Mouse (Mus musculus): Measurements from ENCODE around the gene Gm28434. TPM values are rescaled to one million over a fixed set of nuclear protein-coding genes. Genes with fewer than 3 reads are reported as not detected.

Gm28434 gene
- polyA plus RNA-seq (2012; rRNA removed): not detected in 2 replicates

DNA sequence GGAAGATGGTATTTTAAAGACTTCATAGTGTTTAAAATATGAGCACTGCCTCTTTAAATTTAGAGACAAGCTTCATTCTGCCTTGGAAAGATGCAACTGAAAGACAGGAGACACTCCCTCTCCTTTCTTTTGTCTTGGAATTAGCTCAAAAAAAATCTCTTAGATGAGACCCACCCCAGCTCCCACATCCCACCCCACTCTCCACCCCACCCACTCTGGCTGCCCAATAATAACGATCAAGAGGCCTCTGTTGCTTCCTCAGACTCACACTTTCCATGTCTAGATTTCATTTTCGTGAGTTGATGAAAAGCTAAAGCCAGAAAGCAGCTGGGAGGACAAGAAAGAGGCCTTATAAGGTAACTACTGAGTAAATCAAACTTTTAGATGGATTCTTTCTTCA, at the start of gene Gm28434, which contains the start of gene 2310003L06Rik:
Gm28434 (plus strand) TSS at position 317 of the 400 bp plus-strand sequence.
2310003L06Rik (plus strand) TSS at position 259 of the 400 bp plus-strand sequence.

DNA sequence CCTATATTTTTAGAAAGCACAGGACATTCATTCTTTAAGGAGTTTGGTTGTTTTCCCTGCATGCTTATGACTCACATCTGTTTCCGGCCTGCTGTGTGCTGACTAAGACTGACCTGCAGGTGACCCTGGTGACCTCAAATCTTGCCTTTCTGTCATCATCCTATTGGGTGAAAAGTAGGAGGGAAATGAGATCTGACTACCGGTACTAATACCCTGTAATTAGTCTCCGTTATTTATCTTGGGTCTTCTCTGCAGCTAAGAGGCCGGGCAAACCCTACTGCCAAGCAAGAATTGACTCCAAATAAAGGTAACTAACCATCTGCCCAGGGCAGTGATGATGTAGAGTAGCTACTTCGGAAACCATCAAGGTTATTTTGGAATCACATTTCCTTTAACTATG, 43.9 kb upstream of the Gm28434 start, which contains the start of gene Csn3:
Csn3 (plus strand) TSS at position 208 of the 400 bp plus-strand sequence.

DNA sequence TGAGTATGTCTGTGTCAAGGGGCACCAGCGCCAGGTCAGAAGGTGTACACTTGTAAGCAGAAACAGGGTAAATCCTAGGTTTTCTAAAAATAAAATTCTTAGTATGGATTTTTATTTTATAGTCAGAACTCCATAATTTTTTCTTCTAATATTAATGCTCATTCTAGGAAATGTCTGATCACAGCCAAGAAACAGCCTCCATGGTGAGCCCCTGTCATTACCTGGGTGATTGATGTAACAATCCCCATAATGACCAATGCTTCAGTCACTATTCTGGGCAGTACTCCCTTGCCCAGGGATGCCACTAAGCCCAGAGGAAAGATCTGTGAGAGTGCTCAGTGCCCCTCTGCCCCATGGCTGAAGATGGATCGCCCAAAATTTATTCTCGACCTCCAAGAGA, 9.8 kb downstream of the Gm28434 start, which contains the start of gene Cabs1:
Cabs1 (plus strand) TSS at position 301 of the 400 bp plus-strand sequence.

DNA sequence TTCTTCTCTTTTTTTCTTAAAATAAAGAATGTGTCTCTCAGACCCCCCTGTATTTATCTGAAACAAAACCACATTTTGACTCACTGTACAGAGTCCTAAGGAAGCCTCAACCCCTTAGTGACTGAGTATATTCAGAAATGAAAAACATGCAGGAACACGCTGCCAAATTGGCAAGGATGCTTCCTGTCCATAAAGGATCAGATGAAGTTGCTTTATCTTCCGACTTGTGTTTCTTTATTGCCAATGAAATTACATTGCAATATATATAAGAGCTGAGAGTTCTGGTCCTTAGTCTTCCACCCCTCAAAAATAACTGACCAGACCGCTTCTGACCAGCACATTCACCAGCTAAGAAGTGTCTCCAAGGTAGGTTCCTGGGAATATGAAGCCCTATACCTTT, 32.9 kb downstream of the Gm28434 start, which contains the start of gene Smr3a:
Smr3a (plus strand) TSS at position 301 of the 400 bp plus-strand sequence.

Other genes starting within 250 kb of the Gm28434 start
- gene Csn1s2a, start 194.9 kb upstream of the Gm28434 start, polyA plus RNA-seq (2012; rRNA removed): not detected in 2 replicates
- not detected in 2 replicates for gene Csn1s2b, start 161.4 kb upstream of the Gm28434 start, polyA plus RNA-seq (2012; rRNA removed)
- gene Prr27, start 143.8 kb upstream of the Gm28434 start, polyA plus RNA-seq (2012; rRNA removed): not detected in 2 replicates
- not detected in 2 replicates for gene Odam, start 84.5 kb upstream of the Gm28434 start, polyA plus RNA-seq (2012; rRNA removed)
- 0.09 TPM in 1 of 2 replicates, not detected in the other for gene Csn3, start 43.9 kb upstream of the Gm28434 start, polyA plus RNA-seq (2012; rRNA removed)
- not detected in 2 replicates for gene 2310003L06Rik, start 58 bp upstream of the Gm28434 start, polyA plus RNA-seq (2012; rRNA removed)
- gene Cabs1, start 9.9 kb downstream of the Gm28434 start, polyA plus RNA-seq (2012; rRNA removed): not detected in 2 replicates
- not detected in 2 replicates for gene Smr3a, start 33.0 kb downstream of the Gm28434 start, polyA plus RNA-seq (2012; rRNA removed)
- not detected in 2 replicates for gene Smr2, start 117.0 kb downstream of the Gm28434 start, polyA plus RNA-seq (2012; rRNA removed)
- not detected in 2 replicates for gene Gm11116, start 142.0 kb downstream of the Gm28434 start, polyA plus RNA-seq (2012; rRNA removed)
- not detected in 2 replicates for gene Gm11115, start 184.6 kb downstream of the Gm28434 start, polyA plus RNA-seq (2012; rRNA removed)

All from central nervous system, embryonic 11.5 days (tissue).